Mouse (Mus musculus) stomach, embryonic 14.5 days (tissue): ENCODE measurements around the gene Coro2b. TPM values are rescaled to one million over a fixed set of nuclear protein-coding genes. Genes with fewer than 3 reads are reported as not detected.

Source experiments
- ATAC-seq: fragments of 200-750 bp; cut with Nextera tagmentation; 2 replicates; pipeline ENCODE4 v1.8.0; 2017; ENCODE audit warnings: low read depth, moderate TSS enrichment; ENCODE audit not compliant: insufficient number of reproducible peaks, insufficient read depth, low FRiP score
- H3K27ac ChIP-seq: fragments of 300-500 bp; sonication (generic); 2 replicates; pipeline ENCODE4 v1.5.1; 2014; ENCODE audit warnings: mild to moderate bottlenecking, low read length, moderate library complexity, mixed read lengths
- H3K27me3 ChIP-seq: fragments of 300-500 bp; sonication (generic); 2 replicates; pipeline ENCODE4 v1.6.1; 2014; ENCODE audit warnings: low read length, control low read depth, mixed read lengths; ENCODE audit not compliant: control insufficient read depth, insufficient read depth
- H3K36me3 ChIP-seq: fragments of 300-500 bp; sonication (generic); 2 replicates; pipeline ENCODE4 v1.6.1; 2014; ENCODE audit warnings: mild to moderate bottlenecking, control low read depth, low read length, moderate library complexity, mixed read lengths; ENCODE audit not compliant: control insufficient read depth, insufficient read depth
- H3K4me1 ChIP-seq: fragments of 300-500 bp; sonication (generic); 2 replicates; pipeline ENCODE4 v1.6.1; 2014; ENCODE audit warnings: low read length, control low read depth, mixed read lengths; ENCODE audit not compliant: control insufficient read depth, insufficient read depth
- H3K4me2 ChIP-seq: fragments of 300-500 bp; sonication (generic); replicated peaks from 2 replicates; pipeline ENCODE4 v1.6.1; 2014; ENCODE audit warnings: low read depth, low read length, control low read depth
- H3K4me3 ChIP-seq: fragments of 300-500 bp; sonication (generic); 2 replicates; pipeline ENCODE4 v1.5.1; 2014; ENCODE audit warnings: low read depth, low read length, control low read depth
- H3K9ac ChIP-seq: fragments of 300-500 bp; sonication (generic); replicated peaks from 2 replicates; pipeline ENCODE4 v1.6.1; 2014; ENCODE audit warnings: low read depth, mild to moderate bottlenecking, control low read depth, low read length, moderate library complexity, mixed read lengths
- H3K9me3 ChIP-seq: fragments of 300-500 bp; sonication (generic); 2 replicates; pipeline ENCODE4 v1.6.1; 2016; ENCODE audit warnings: low read depth, low read length, control low read depth; ENCODE audit not compliant: control insufficient read depth
- WGBS: fragments of 180-500 bp; shearing (Covaris S2); extraction: QIAGEN DNeasy Blood & Tissue Kit; methylation state at CpG from one replicate; pipeline ENCODE4 v1.1.7; 2014; 5-methylcytosine and 5-hydroxymethylcytosine counted together
- polyA plus RNA-seq: library from polyadenylated mRNA; unstranded; fragments of >200 nt; fragmentation: Nextera tagmentation; extraction: Ambion mirVana; gene quantifications from 2 replicates; pipeline ENCODE4 v1.2.1, GENCODE M21; 2014

Coro2b gene
- polyA plus RNA-seq, 1 experiment from 2014 or later, result 13.0 TPM

- H3K4me1 ChIP-seq, result peaks cover 24% of the 10 kb centered on the region
- no peak for ATAC-seq
- no peaks in the 10 kb centered on the region for H3K27me3 ChIP-seq
- H3K4me3 ChIP-seq, result peak overlapping the region; percentile 70; the same call in 1 of the 2 replicates
- no peaks in the 10 kb centered on the region for H3K36me3 ChIP-seq
- peak overlapping the region; percentile 94 for H3K4me2 ChIP-seq
- no peak overlapping the region for H3K27ac ChIP-seq
- WGBS, result 81% methylated on average over 8 of the region's 8 CpGs
- peak overlapping the region; percentile 61; the same call in 1 of the 2 replicates for H3K9ac ChIP-seq
- H3K9me3 ChIP-seq, result no peaks in the 10 kb centered on the region
Measured at GRCm38 (mm10) chr9:62535566-62535965, 1.3 kb downstream of the Coro2b start.

- WGBS, result 91% methylated on average over 7 of the region's 7 CpGs
- Histone ChIP-seq H3K4me1 (peaks cover 24% of the 10 kb centered on the region), H3K4me2 (no peak overlapping the region)
Measured at GRCm38 (mm10) chr9:62534691-62535090, 2.2 kb downstream of the Coro2b start.

GRCm38 (mm10) chr9:62534158-62534557 is 2.7 kb downstream of the Coro2b start:
- H3K27ac ChIP-seq, result no peak overlapping the region
- no peaks in the 10 kb centered on the region for H3K36me3 ChIP-seq
- H3K4me1 ChIP-seq, result peaks cover 24% of the 10 kb centered on the region
- no peak overlapping the region for H3K9ac ChIP-seq
- H3K9me3 ChIP-seq, result no peaks in the 10 kb centered on the region
- no peak overlapping the region for H3K4me2 ChIP-seq
- no peak overlapping the region for H3K4me3 ChIP-seq
- ATAC-seq, result no peak
- no peaks in the 10 kb centered on the region for H3K27me3 ChIP-seq
- WGBS, result 85% methylated on average over 2 of the region's 2 CpGs

More at GRCm38 (mm10) chr9:62534691-62535090, 2.2 kb downstream of the Coro2b start:
- H3K27ac ChIP-seq, result no peak overlapping the region
- no peak for ATAC-seq
- H3K9ac ChIP-seq, result no peak overlapping the region
- H3K4me3 ChIP-seq, result no peak overlapping the region
- no peaks in the 10 kb centered on the region for H3K36me3 ChIP-seq
- no peaks in the 10 kb centered on the region for H3K9me3 ChIP-seq
- no peaks in the 10 kb centered on the region for H3K27me3 ChIP-seq

GRCm38 (mm10) chr9:62532876-62533275 is 4.0 kb downstream of the Coro2b start:
- no peak overlapping the region for H3K4me2 ChIP-seq
- no peaks in the 10 kb centered on the region for H3K27me3 ChIP-seq
- no peaks in the 10 kb centered on the region for H3K9me3 ChIP-seq
- H3K27ac ChIP-seq, result peak overlapping the region; percentile 66; the same call in 1 of the 2 replicates
- peaks cover 24% of the 10 kb centered on the region for H3K4me1 ChIP-seq
- no peaks in the 10 kb centered on the region for H3K36me3 ChIP-seq
- H3K9ac ChIP-seq, result no peak overlapping the region
- no peak for ATAC-seq
- H3K4me3 ChIP-seq, result no peak overlapping the region
- WGBS, result 79% methylated on average over 11 of the region's 11 CpGs

- Histone ChIP-seq H3K27me3 (no peaks in the 10 kb centered on the region), H3K9me3 (no peaks in the 10 kb centered on the region), H3K4me1 (peaks cover 24% of the 10 kb centered on the region), H3K36me3 (no peaks in the 10 kb centered on the region), H3K4me2 (no peak overlapping the region), H3K4me3 (no peak overlapping the region), H3K27ac (peak overlapping the region; percentile 66), H3K9ac (no peak overlapping the region)
- WGBS, result 36% methylated on average over 12 of the region's 12 CpGs
- ATAC-seq, result no peak; the same call in 1 of the 2 replicates
Measured at GRCm38 (mm10) chr9:62531459-62532275, 5.2 kb downstream of the Coro2b start.

- Histone ChIP-seq H3K9me3 (no peaks in the 10 kb centered on the region), H3K27me3 (no peaks in the 10 kb centered on the region), H3K27ac (no peak overlapping the region), H3K4me3 (no peak overlapping the region), H3K36me3 (no peaks in the 10 kb centered on the region), H3K9ac (no peak overlapping the region), H3K4me1 (peaks cover 26% of the 10 kb centered on the region), H3K4me2 (no peak overlapping the region)
- 76% methylated on average over 11 of the region's 11 CpGs for WGBS
- no peak for ATAC-seq
Measured at GRCm38 (mm10) chr9:62528527-62528926, 8.3 kb downstream of the Coro2b start.

- no peak overlapping the region; the same call in 1 of the 2 replicates for H3K27ac ChIP-seq
- H3K4me1 ChIP-seq, result peaks cover 27% of the 10 kb centered on the region
- H3K9me3 ChIP-seq, result no peaks in the 10 kb centered on the region
- no peak overlapping the region for H3K9ac ChIP-seq
- H3K27me3 ChIP-seq, result no peaks in the 10 kb centered on the region
- 74% methylated on average over 8 of the region's 8 CpGs for WGBS
- H3K4me3 ChIP-seq, result no peak overlapping the region
- H3K36me3 ChIP-seq, result no peaks in the 10 kb centered on the region
- no peak overlapping the region for H3K4me2 ChIP-seq
- no peak for ATAC-seq
Measured at GRCm38 (mm10) chr9:62526858-62527257, 10.0 kb downstream of the Coro2b start.

- Histone ChIP-seq H3K4me1 (peaks cover 25% of the 10 kb centered on the region), H3K4me3 (no peak overlapping the region), H3K36me3 (no peaks in the 10 kb centered on the region), H3K27ac (no peak overlapping the region; the same call in 1 of the 2 replicates), H3K9ac (no peak overlapping the region), H3K9me3 (no peaks in the 10 kb centered on the region), H3K27me3 (no peaks in the 10 kb centered on the region), H3K4me2 (no peak overlapping the region)
- 39% methylated on average over 3 of the region's 3 CpGs for WGBS
- ATAC-seq, result 0 out of 2 replicates have a peak, but pooled peaks have one; percentile 21
Measured at GRCm38 (mm10) chr9:62526451-62526850, 10.4 kb downstream of the Coro2b start.
